Mouse (Mus musculus) induced T-regulatory cell, adult 2 months (primary cell): ENCODE data around the gene Fyttd1.

ENCODE experiments used
- DNase-seq: peaks from one replicate; pipeline ENCODE4 v3.0.0-alpha.2; 2012; ENCODE audit warnings: low read depth

Gene Fyttd1

DNA sequence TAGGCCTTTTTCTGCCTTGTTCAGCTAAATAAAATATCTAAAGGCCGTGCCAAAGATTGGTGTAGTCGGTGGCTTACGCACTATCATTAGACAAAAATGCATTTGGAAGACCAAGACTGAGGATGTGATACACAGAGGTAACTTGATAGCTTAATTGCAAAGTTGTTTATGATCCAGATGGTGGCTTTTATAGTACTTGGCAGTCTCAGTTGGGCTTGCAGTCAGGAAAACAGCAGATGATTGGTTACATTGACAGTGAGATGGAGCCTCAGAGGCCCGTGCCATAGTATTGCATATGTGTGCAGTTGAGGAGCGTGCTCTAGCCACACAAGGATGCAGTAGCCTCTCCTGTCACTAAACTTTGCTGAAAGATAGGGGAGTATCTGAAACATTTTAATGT, 65.4 kb downstream of the Fyttd1 start:
- no peak for DNase-seq

DNA sequence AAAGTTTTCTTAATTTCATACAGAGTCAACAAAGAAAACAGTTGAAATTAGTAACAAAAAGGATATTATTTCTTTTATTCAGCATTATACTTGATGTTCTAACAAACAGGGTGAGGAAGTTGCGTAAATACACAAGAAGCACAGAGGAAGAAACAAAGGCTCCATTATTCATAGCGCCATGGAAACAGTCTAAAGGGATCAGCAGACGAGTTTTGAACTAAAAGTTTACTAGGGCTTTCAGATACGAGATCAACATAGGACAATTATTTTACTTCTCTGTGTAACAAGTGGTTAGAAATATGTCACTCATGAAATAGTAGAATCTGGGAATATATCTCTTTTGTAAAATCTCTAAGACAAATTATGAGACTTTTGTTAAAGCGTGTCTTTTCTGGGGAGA, 68.1 kb downstream of the Fyttd1 start:
- no peak for DNase-seq

DNA sequence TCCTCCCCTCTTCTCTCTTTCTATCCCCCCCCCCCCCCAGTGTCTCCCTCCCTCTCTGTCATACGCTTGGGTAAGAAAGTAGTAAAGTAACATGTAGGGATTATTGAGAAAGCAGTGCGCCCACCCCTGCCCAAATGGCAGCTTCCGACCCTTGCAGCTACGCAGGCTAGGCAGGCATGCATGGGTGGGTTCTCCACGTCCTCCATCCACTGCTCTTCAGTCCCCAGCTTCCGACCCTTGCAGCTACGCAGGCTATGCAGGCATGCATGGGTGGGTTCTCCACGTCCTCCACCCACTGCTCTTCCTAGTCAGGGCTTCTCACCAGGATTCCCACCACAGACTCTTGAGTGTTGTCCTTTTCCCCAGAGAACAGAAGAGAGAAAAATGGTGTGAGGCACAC, 70.7 kb downstream of the Fyttd1 start:
- no peak for DNase-seq

DNA sequence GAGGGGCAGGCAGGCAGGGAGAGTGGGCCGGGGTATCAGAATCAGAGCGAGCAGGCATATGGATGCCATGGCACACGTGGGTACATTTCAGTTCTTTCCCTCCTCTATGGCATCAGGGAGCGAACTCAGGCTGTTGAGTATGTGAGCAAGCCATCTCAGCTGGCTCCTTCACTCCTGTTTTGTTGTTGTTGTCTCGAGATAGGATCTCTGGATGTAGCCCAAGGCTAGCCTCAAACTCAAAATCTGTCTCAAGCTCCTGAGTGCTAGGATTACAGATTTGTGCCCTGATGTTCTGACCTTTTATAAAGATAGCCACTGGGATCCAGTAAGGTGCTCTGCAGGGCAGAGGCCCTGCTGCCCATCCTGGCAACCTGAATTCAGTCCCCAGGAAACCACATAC, 71.4 kb downstream of the Fyttd1 start:
- peak; percentile 52 for DNase-seq

DNA sequence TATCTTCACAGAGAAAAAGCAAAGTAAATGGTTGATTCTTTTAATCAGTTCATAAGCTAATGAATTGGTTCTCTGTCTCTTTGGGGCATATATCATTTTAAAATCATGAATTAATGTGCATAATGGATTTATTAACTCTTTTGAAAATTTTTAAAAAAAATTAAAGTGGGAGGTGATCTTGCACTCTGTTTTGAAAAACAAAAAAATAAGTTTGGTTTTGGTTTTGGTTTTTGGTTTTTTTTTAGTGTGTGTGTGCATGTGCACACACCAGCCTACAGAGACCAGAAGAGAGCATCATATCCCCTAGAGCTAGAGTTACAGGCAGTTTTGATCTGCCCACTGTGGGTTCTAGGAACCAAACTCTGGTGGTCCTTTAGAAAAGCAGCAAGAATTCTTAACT, 72.0 kb downstream of the Fyttd1 start:
- peak; percentile 71 for DNase-seq

DNA sequence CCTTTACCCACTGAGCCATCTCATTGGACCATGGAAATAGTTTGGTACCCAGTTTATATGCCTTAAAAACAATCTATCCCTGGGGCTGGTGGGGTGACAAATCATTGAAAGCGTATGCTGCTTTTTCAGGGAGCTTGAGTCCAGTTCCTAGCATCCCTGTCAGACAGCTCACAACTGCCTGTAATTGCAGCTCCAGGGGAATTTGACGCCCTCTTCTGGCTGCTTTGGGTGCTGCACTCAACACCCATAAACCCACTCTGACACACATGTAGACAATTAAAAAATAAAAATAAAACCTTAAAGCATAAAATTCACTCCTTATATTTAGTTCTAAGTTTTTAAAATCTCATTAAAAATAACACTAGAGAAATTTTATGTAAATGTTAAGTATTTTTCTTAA, 73.8 kb downstream of the Fyttd1 start:
- peak; percentile 63 for DNase-seq

DNA sequence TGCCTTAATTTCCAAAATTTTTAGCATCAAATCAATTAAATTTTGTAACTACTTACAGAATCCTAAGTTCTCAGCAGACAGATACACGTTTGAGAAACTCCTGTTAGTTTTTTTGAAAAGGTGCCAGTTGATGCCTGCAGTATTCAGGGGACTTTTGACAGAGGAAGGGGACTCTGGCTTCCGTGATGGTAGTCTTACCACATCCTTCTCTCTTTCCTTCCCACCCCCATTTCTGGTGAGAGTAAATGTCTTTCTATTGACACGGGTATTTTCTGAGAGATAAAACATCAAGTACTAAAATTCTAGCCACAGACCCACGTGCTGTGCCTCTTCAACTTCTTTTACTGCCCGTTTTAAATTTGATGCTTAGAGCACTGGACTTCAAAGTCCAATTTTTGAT, 76.5 kb downstream of the Fyttd1 start:
- peak; percentile 85 for DNase-seq

DNA sequence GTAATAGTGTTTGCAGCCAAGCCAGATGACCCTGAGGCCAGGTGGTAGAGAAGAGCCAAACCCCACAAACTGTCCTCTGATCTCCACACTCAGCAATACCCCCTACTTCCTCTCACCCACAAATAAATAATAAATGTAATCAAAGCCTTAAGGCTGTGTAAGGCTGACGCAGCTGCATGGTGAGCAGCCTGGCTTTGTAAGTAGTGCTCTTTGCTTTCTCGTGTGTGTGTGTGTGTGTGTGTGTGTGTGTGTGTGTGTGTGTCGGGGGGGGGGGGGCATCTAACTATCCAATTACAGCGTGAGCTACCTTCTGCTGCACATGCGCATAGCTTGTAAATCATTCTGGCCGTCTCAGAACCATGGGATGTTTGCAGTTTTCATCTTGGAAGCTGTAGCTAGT, 77.0 kb downstream of the Fyttd1 start:
- DNase-seq: no peak

DNA sequence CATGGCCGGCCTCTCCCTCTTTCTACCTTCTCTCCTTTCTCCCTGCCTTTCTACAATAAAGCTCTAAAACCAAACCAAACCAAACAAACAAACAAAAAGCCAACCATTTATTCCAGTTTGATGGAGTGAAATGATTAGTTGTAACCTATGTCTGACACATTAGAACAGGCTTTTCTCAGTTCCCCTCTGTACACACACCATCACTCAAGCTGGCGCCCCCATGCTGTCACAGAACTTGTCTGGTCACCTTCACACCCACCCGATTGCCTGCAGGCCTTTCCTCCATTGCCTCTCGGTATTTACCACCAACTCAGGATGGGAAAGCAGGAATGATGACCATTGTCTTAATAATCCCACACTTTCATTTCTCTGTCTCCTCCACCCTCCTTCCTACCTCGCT, 79.6 kb downstream of the Fyttd1 start:
- DNase-seq: no peak
